Mouse (Mus musculus) MEL (cell line): ENCODE data around the gene Fam217b.

Source experiments
- CTCF ChIP-seq, 3 experiments: IDR thresholded peaks in 2 of 3; conservative IDR thresholded peaks in 1 of 3; 2 replicates each; pipeline ENCODE4 v1.5.1; 2011 to 2012; ENCODE audit warnings: low read length in 3 of 3, low read depth in 2 of 3, mild to moderate bottlenecking in 2 of 3, improper control_type of control experiment in 1 of 3, inconsistent platforms in 1 of 3, mixed read lengths in 1 of 3, moderate library complexity in 1 of 3; ENCODE audit not compliant: control insufficient read depth in 1 of 3, insufficient read depth in 1 of 3, poor library complexity in 1 of 3, severe bottlenecking in 1 of 3
- MAZ ChIP-seq: IDR thresholded peaks from 2 replicates; pipeline ENCODE4 v1.6.1; 2012; ENCODE audit warnings: low read depth, mild to moderate bottlenecking, inconsistent platforms, low read length, improper control_type of control experiment

GRCm38 (mm10) chr2:178437311-178437710, 23.0 kb downstream of the Fam217b start:
- no peak for TF ChIP-seq CTCF (IDR thresholded peaks at IDR 0.05 in 2 of 3, conservative IDR thresholded peaks at IDR 0.05 in 1 of 3; ENCODE audit: control insufficient read depth in 1 of 3, insufficient read depth in 1 of 3, low read depth in 2 of 3, low read length in 3 of 3, poor library complexity in 1 of 3, severe bottlenecking in 1 of 3)
- TF ChIP-seq MAZ: no peak
